Comparison of ENCODE assay signal across 25 mouse cellular contexts in genomic region chr7:79295196-79295826, GRCm38 (mm10). TPM values are rescaled to one million over a fixed set of nuclear protein-coding genes. Genes with fewer than 3 reads are reported as not detected.
DNase-seq lines count a peak whose midpoint lies in the region; ATAC-seq and TF ChIP-seq lines count a peak whose summit lies in the region.
"Had no signal": no experiment of that assay in that cellular context is flagged by ENCODE, and none has a peak within 500 bp of the region (broad histone marks: within the 10 kb centered on the region; RNA-seq: fewer than 3 reads in every experiment).

No protein-coding gene starts in this region.

- H3K4me3 ChIP-seq in kidney, adult 2 months (ENCODE audit: insufficient read depth, low read depth, low read length), result no peak overlapping the region
- no peak overlapping the region for H3K4me3 ChIP-seq in limb, embryonic 14.5 days (replicated peaks; ENCODE audit: low read length)
- H3K4me3 ChIP-seq in limb, embryonic 10.5 days, result no peak overlapping the region
- no peak overlapping the region for H3K4me3 ChIP-seq in midbrain, embryonic 16.5 days (ENCODE audit: low read depth, low read length)
- no peak overlapping the region for H3K4me3 ChIP-seq in midbrain, embryonic 14.5 days (replicated peaks; ENCODE audit: low read depth, low read length)
- no peak overlapping the region for H3K4me3 ChIP-seq in forebrain, postnatal 0 days (ENCODE audit: low read depth, low read length)
- no peak overlapping the region for H3K4me3 ChIP-seq in hindbrain, embryonic 10.5 days
- H3K4me3 ChIP-seq: embryonic facial prominence, embryonic 12.5 days; heart, embryonic 10.5 days; kidney, embryonic 15.5 days; midbrain, embryonic 12.5 days; stomach, embryonic 15.5 days had no signal

- ATAC-seq in limb, embryonic 14.5 days (ENCODE audit: low FRiP score, low read depth), result no peak
- no peak for ATAC-seq in midbrain, embryonic 16.5 days
- ATAC-seq in midbrain, embryonic 14.5 days (ENCODE audit: low FRiP score, low TSS enrichment), result no peak
- peak; percentile 72 for ATAC-seq in forebrain, postnatal 0 days
- ATAC-seq: activated CD4-positive, CD25-positive, alpha-beta regulatory T cell, adult 4 months; hindbrain, embryonic 16.5 days; intestine, embryonic 16.5 days had no signal

- DNase-seq in kidney, adult 2 months, result peak; percentile 71
- DNase-seq in kidney, adult 18-20 months, result no peak
- DNase-seq in limb, embryonic 14.5 days (ENCODE audit: low spot score), result peak; percentile 43
- DNase-seq in limb, embryonic 10.5 days (ENCODE audit: low spot score), result no peak
- no peak for DNase-seq in midbrain, embryonic 14.5 days
- peak; percentile 75 for DNase-seq in forebrain, postnatal 0 days
- no peak for DNase-seq in hindbrain, embryonic 10.5 days (ENCODE audit: low spot score)
- DNase-seq: adrenal gland, postnatal 10 days; cerebellum, adult 2 months; cerebellum, postnatal 25 days; heart, postnatal 4 days; kidney, postnatal 36 days; left cerebral cortex, postnatal 4 days; lung, adult 2 months; thymus, postnatal 25 days had no signal

- H3K4me2 ChIP-seq in limb, embryonic 14.5 days (replicated peaks; ENCODE audit: low read depth, low read length, severe bottlenecking), result no peak overlapping the region
- H3K4me2 ChIP-seq in midbrain, embryonic 16.5 days (ENCODE audit: low read length), result no peak overlapping the region
- no peak overlapping the region for H3K4me2 ChIP-seq in midbrain, embryonic 14.5 days (ENCODE audit: low read length)
- H3K4me2 ChIP-seq in forebrain, postnatal 0 days (ENCODE audit: low read depth), result peak overlapping the region; percentile 15
- H3K4me2 ChIP-seq: embryonic facial prominence, embryonic 12.5 days; kidney, embryonic 15.5 days; liver, embryonic 11.5 days; midbrain, embryonic 12.5 days; stomach, embryonic 15.5 days had no signal

- H3K9ac ChIP-seq in limb, embryonic 14.5 days (ENCODE audit: low read depth, low read length, severe bottlenecking), result no peak overlapping the region
- H3K9ac ChIP-seq in midbrain, embryonic 16.5 days (ENCODE audit: low read depth, low read length), result no peak overlapping the region
- H3K9ac ChIP-seq in midbrain, embryonic 14.5 days (replicated peaks; ENCODE audit: low read length), result no peak overlapping the region
- H3K9ac ChIP-seq in forebrain, postnatal 0 days, result no peak overlapping the region; the same call in 1 of the 2 replicates
- H3K9ac ChIP-seq: embryonic facial prominence, embryonic 12.5 days; kidney, embryonic 15.5 days; midbrain, embryonic 12.5 days; stomach, embryonic 15.5 days had no signal

- no peak for TF ChIP-seq POLR2A in kidney, adult 2 months (IDR thresholded peaks at IDR 0.05; ENCODE audit: low read depth, low read length)
- no peak for TF ChIP-seq POLR2A in limb, embryonic 14.5 days (IDR thresholded peaks at IDR 0.05; ENCODE audit: borderline replicate concordance, extremely low read depth, insufficient read depth, insufficient read length)

- H3K4me1 ChIP-seq in kidney, adult 2 months (ENCODE audit: control insufficient read depth, insufficient read depth, low read length), result peaks cover 15% of the 10 kb centered on the region
- H3K4me1 ChIP-seq in limb, embryonic 14.5 days (ENCODE audit: control insufficient read depth, insufficient read depth, low read length), result peaks cover 4% of the 10 kb centered on the region
- H3K4me1 ChIP-seq in limb, embryonic 10.5 days, result peaks cover 18% of the 10 kb centered on the region
- H3K4me1 ChIP-seq in midbrain, embryonic 16.5 days (ENCODE audit: control insufficient read depth, insufficient read depth, low read length), result peaks cover 32% of the 10 kb centered on the region
- H3K4me1 ChIP-seq in midbrain, embryonic 14.5 days (ENCODE audit: control insufficient read depth, insufficient read depth, low read length), result peaks cover 20% of the 10 kb centered on the region
- H3K4me1 ChIP-seq in forebrain, postnatal 0 days (ENCODE audit: insufficient read depth), result peaks cover 13% of the 10 kb centered on the region
- H3K4me1 ChIP-seq in hindbrain, embryonic 10.5 days (replicated peaks), result peaks cover 37% of the 10 kb centered on the region

- no peak overlapping the region for H3K27ac ChIP-seq in kidney, adult 2 months (ENCODE audit: insufficient read depth, low read depth, low read length)
- no peak overlapping the region for H3K27ac ChIP-seq in limb, embryonic 14.5 days (replicated peaks; ENCODE audit: low read depth, low read length)
- no peak overlapping the region for H3K27ac ChIP-seq in limb, embryonic 10.5 days
- peak overlapping the region; percentile 55 for H3K27ac ChIP-seq in midbrain, embryonic 16.5 days (ENCODE audit: low read length)
- no peak overlapping the region for H3K27ac ChIP-seq in midbrain, embryonic 14.5 days (replicated peaks; ENCODE audit: low read depth, low read length)
- H3K27ac ChIP-seq in forebrain, postnatal 0 days (ENCODE audit: low read depth, low read length), result peak overlapping the region; percentile 50; the same call in 1 of the 2 replicates
- no peak overlapping the region for H3K27ac ChIP-seq in hindbrain, embryonic 10.5 days
- H3K27ac ChIP-seq: embryonic facial prominence, embryonic 12.5 days; heart, embryonic 10.5 days; kidney, embryonic 15.5 days; midbrain, embryonic 12.5 days; stomach, embryonic 15.5 days had no signal

- no peaks in the 10 kb centered on the region for H3K27me3 ChIP-seq in kidney, adult 2 months (replicated peaks; ENCODE audit: control insufficient read depth, insufficient read depth, low read length)
- H3K27me3 ChIP-seq in limb, embryonic 14.5 days (ENCODE audit: control insufficient read depth, insufficient read depth, low read length), result no peaks in the 10 kb centered on the region
- H3K27me3 ChIP-seq in limb, embryonic 10.5 days (ENCODE audit: low read depth, poor library complexity, severe bottlenecking), result no peaks in the 10 kb centered on the region
- no peaks in the 10 kb centered on the region for H3K27me3 ChIP-seq in midbrain, embryonic 16.5 days (ENCODE audit: control insufficient read depth, insufficient read depth, low read depth, low read length)
- H3K27me3 ChIP-seq in midbrain, embryonic 14.5 days (ENCODE audit: control insufficient read depth, insufficient read depth, low read length), result no peaks in the 10 kb centered on the region
- H3K27me3 ChIP-seq in forebrain, postnatal 0 days (ENCODE audit: insufficient read depth, low read length), result no peaks in the 10 kb centered on the region
- H3K27me3 ChIP-seq in hindbrain, embryonic 10.5 days (ENCODE audit: insufficient read depth, poor library complexity, severe bottlenecking), result no peaks in the 10 kb centered on the region
- H3K27me3 ChIP-seq: embryonic facial prominence, embryonic 12.5 days; kidney, embryonic 15.5 days; midbrain, embryonic 12.5 days; stomach, embryonic 15.5 days had no signal

- no peaks in the 10 kb centered on the region for H3K9me3 ChIP-seq in limb, embryonic 14.5 days (ENCODE audit: control insufficient read depth, low read length)
- H3K9me3 ChIP-seq in limb, embryonic 10.5 days (replicated peaks), result no peaks in the 10 kb centered on the region
- H3K9me3 ChIP-seq in midbrain, embryonic 16.5 days (replicated peaks; ENCODE audit: control insufficient read depth, low read length, poor library complexity, severe bottlenecking), result no peaks in the 10 kb centered on the region
- H3K9me3 ChIP-seq in midbrain, embryonic 14.5 days (ENCODE audit: control insufficient read depth, low read length), result no peaks in the 10 kb centered on the region
- no peaks in the 10 kb centered on the region for H3K9me3 ChIP-seq in forebrain, postnatal 0 days (ENCODE audit: low read length)
- no peaks in the 10 kb centered on the region for H3K9me3 ChIP-seq in hindbrain, embryonic 10.5 days
- H3K9me3 ChIP-seq: embryonic facial prominence, embryonic 12.5 days; heart, embryonic 10.5 days; kidney, embryonic 15.5 days; midbrain, embryonic 12.5 days; stomach, embryonic 15.5 days had no signal

- H3K36me3 ChIP-seq in kidney, adult 2 months (ENCODE audit: control insufficient read depth, insufficient read depth, low read length), result no peaks in the 10 kb centered on the region
- peaks cover 9% of the 10 kb centered on the region; the same call in 1 of the 2 replicates for H3K36me3 ChIP-seq in limb, embryonic 14.5 days (ENCODE audit: control insufficient read depth, insufficient read depth, low read length)
- peaks cover 46% of the 10 kb centered on the region for H3K36me3 ChIP-seq in limb, embryonic 10.5 days
- H3K36me3 ChIP-seq in midbrain, embryonic 16.5 days (ENCODE audit: control insufficient read depth, insufficient read depth, low read length), result peaks cover 10% of the 10 kb centered on the region
- peaks cover 37% of the 10 kb centered on the region for H3K36me3 ChIP-seq in midbrain, embryonic 14.5 days (ENCODE audit: control insufficient read depth, insufficient read depth, low read length)
- H3K36me3 ChIP-seq in forebrain, postnatal 0 days (ENCODE audit: insufficient read depth), result peaks cover 24% of the 10 kb centered on the region
- H3K36me3 ChIP-seq in hindbrain, embryonic 10.5 days, result peaks cover 48% of the 10 kb centered on the region

- 58% methylated on average over 13 of the region's 13 CpGs for WGBS in kidney, adult 2 months
- 62% methylated on average over 13 of the region's 13 CpGs for WGBS in limb, embryonic 14.5 days
- 88% methylated on average over 13 of the region's 13 CpGs for WGBS in limb, embryonic 10.5 days
- 51% methylated on average over 13 of the region's 13 CpGs for WGBS in midbrain, embryonic 16.5 days
- WGBS in midbrain, embryonic 14.5 days, result 66% methylated on average over 13 of the region's 13 CpGs
- 32% methylated on average over 13 of the region's 13 CpGs for WGBS in forebrain, postnatal 0 days
- WGBS in hindbrain, embryonic 10.5 days, result 83% methylated on average over 13 of the region's 13 CpGs

- TF ChIP-seq CTCF in kidney, adult 2 months (conservative IDR thresholded peaks at IDR 0.05; ENCODE audit: insufficient read depth, insufficient read length, low read depth, low read length), result no peak
- no peak for TF ChIP-seq CTCF in forebrain, postnatal 0 days (IDR thresholded peaks at IDR 0.05; ENCODE audit: low read depth)

RNA-seq across cellular contexts. Expression of gene Abhd2, which starts 22.3 kb away (rescaled TPM):
- polyA plus RNA-seq in kidney, adult 2 months (2012; rRNA removed), result 29.4 and 33.3 TPM in 2 replicates
- polyA plus RNA-seq in limb, embryonic 14.5 days (2012; rRNA removed), result 7.8 and 9.5 TPM in 2 replicates
- polyA plus RNA-seq in limb, embryonic 14.5 days (2014; fragmentation: Nextera tagmentation; extraction: Ambion mirVana), result 10.9 and 13.0 TPM in 2 replicates
- 6.3 and 7.0 TPM in 2 replicates for polyA plus RNA-seq in limb, embryonic 10.5 days (2016; fragmentation: Nextera tagmentation; extraction: Ambion mirVana)
- polyA plus RNA-seq in midbrain, embryonic 16.5 days (2015; fragmentation: Nextera tagmentation; extraction: Ambion mirVana), result 18.7 and 19.3 TPM in 2 replicates
- 17.8 and 21.5 TPM in 2 replicates for polyA plus RNA-seq in midbrain, embryonic 14.5 days (2014; fragmentation: Nextera tagmentation; extraction: Ambion mirVana)
- 66.8 and 88.0 TPM in 2 replicates for total RNA-seq in forebrain, postnatal 0 days (2014; rRNA removed)
- 22.5 and 26.0 TPM in 2 replicates for polyA plus RNA-seq in forebrain, postnatal 0 days (2015; fragmentation: Nextera tagmentation; extraction: Ambion mirVana)
- 8.0 and 10.1 TPM in 2 replicates for polyA plus RNA-seq in hindbrain, embryonic 10.5 days (2016; fragmentation: Nextera tagmentation; extraction: Ambion mirVana)

Comparison
In these comparisons a context has a peak if more than half of its experiments do, and no peak if none do; other contexts are left out.
1. DNase-seq: peak in kidney, adult 2 months (single experiment), limb, embryonic 14.5 days (single experiment) and forebrain, postnatal 0 days (single experiment); none in kidney, adult 18-20 months (single experiment), limb, embryonic 10.5 days (single experiment), midbrain, embryonic 14.5 days (single experiment) and hindbrain, embryonic 10.5 days (single experiment).
2. H3K27ac ChIP-seq: peak in midbrain, embryonic 16.5 days (single experiment) and forebrain, postnatal 0 days (single experiment); none in kidney, adult 2 months (single experiment), limb, embryonic 14.5 days (single experiment), limb, embryonic 10.5 days (single experiment), midbrain, embryonic 14.5 days (single experiment) and hindbrain, embryonic 10.5 days (single experiment).